Mouse (Mus musculus) heart, postnatal 4 days (tissue): ENCODE data around the gene Gm20517. TPM values are rescaled to one million over a fixed set of nuclear protein-coding genes. Genes with fewer than 3 reads are reported as not detected.

ENCODE experiments used
- DNase-seq: peaks from one replicate; pipeline ENCODE4 v3.0.0; 2021
- total RNA-seq, 2 experiments: library from RNA; stranded (reverse); gene quantifications; 2 replicates each; pipeline ENCODE4 v1.2.3; 2021

Gene Gm20517
- total RNA-seq, 2 experiments from 2014 or later = 3.9 to 4.4 TPM

- no peak for DNase-seq
Measured at GRCm38 (mm10) chr17:47712889-47713571, 101.6 kb downstream of the Gm20517 start.

- DNase-seq = no peak
Measured at GRCm38 (mm10) chr17:47715037-47715436, 103.6 kb downstream of the Gm20517 start.

GRCm38 (mm10) chr17:47721183-47721582, 109.8 kb downstream of the Gm20517 start:
- DNase-seq = no peak

GRCm38 (mm10) chr17:47726566-47726965, 115.2 kb downstream of the Gm20517 start, which contains the start of gene Pgc:
Pgc (plus strand) TSS chr17:47726842.
- DNase-seq = no peak

- DNase-seq = no peak
Measured at GRCm38 (mm10) chr17:47730633-47731575, 119.5 kb downstream of the Gm20517 start.

Other genes with a start within 250 kb of the Gm20517 start
- 10 to 100 TPM; 31.9 to 35.4 TPM for gene Mrps10, start 242.7 kb upstream of the Gm20517 start, total RNA-seq
- gene Guca1b, start 226.2 kb upstream of the Gm20517 start, total RNA-seq = under 1 TPM in 1 of 2 experiments, not detected in 1; 0.17 TPM
- gene Guca1a, start 211.0 kb upstream of the Gm20517 start, total RNA-seq = under 1 TPM; 0.41 to 0.52 TPM
- 1 to 10 TPM; 2.2 to 3.5 TPM for gene AI661453, start 175.0 kb upstream of the Gm20517 start, total RNA-seq
- under 1 TPM; 0.32 to 0.45 TPM for gene 1700001C19Rik, start 174.2 kb upstream of the Gm20517 start, total RNA-seq
- gene Taf8, start 109.3 kb upstream of the Gm20517 start, total RNA-seq = 10 to 100 TPM; 13.7 to 14.6 TPM
- 100 to 1,000 TPM; 170 to 175 TPM for gene Ccnd3, start 106.5 kb upstream of the Gm20517 start, total RNA-seq
- gene Bysl, start 97 bp upstream of the Gm20517 start, total RNA-seq = 10 to 100 TPM; 21.7 to 22.2 TPM
- 10 to 100 TPM; 20.3 to 20.7 TPM for gene Med20, start within 50 bp of the Gm20517 start, total RNA-seq
- gene Usp49, start 19.1 kb downstream of the Gm20517 start, total RNA-seq = 1 to 10 TPM; 7.3 to 9.7 TPM
- gene Tomm6, start 76.8 kb downstream of the Gm20517 start, total RNA-seq = 100 to 1,000 TPM; 156 to 160 TPM
- 1 to 10 TPM; 5.2 to 6.0 TPM for gene Frs3, start 77.4 kb downstream of the Gm20517 start, total RNA-seq
- gene Gm21981, start 82.9 kb downstream of the Gm20517 start, total RNA-seq = 1 to 10 TPM in 1 of 2 experiments, under 1 TPM in 1; 0.98 to 1.1 TPM
- 1 to 10 TPM; 1.8 to 2.1 TPM for gene Prickle4, start 83.1 kb downstream of the Gm20517 start, total RNA-seq
- gene Pgc, start 115.3 kb downstream of the Gm20517 start, total RNA-seq = not detected
- 10 to 100 TPM; 50.3 to 53.1 TPM for gene Tfeb, start 125.4 kb downstream of the Gm20517 start, total RNA-seq
- gene Mdfi, start 223.1 kb downstream of the Gm20517 start, total RNA-seq = 10 to 100 TPM; 16.4 to 20.2 TPM